Mouse (Mus musculus): Measurements from ENCODE around the gene Pip4k2a.

Pip4k2a gene

GRCm38 (mm10) chr2:18979675-18980074, 18.3 kb downstream of the Pip4k2a start:
- DNase-seq (ENCODE audit: low spot score) = no peak

DNA sequence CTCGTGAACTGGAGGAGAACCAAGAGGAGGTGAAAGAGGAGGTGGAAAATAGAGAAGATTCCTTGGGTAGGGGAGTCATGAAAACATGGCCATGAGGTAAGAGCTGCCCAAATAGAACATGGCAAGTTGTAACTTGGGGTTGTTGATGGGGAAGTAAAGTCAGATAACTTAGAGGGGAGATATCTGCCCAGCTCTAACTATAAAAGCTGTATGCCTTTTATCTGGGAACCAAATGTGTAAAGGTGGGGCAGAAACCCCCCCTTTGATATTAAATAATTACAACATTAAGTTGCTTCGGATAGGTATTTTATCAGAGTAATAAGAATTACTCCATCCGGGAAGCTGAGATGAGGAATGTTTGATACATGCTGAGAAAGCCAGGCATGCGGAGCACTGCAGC, 18.9 kb downstream of the Pip4k2a start:
- no peak for DNase-seq (ENCODE audit: low spot score)

DNA sequence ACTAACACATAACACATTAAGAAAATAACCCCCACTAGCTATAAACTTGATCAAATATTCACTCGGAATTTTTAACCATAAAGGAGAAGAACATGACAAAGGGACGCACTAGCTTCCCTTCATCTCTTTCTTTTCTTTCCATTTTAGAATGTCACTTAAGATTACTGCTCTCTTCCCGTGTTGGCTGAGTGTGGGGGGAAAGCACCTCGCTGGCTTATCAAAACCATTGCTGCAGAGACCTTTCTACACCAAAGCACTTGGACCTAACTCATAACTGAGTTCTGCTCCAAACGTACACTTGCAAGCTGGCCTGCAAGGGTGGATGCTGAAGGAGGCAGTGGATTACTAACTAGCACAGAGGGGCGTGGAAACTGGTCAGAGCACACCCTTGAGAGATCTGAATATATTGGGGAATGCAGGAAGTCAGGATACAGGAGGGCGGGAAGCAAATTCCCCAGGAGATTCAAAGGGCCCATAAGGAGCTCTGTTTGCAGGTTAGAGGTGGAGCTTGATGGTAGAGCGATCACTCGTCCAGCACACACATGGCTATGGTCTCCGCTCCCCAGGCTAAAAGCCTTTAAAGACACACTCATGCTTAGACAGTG, 20.6 kb downstream of the Pip4k2a start:
- DNase-seq (ENCODE audit: low spot score) = no peak

DNA sequence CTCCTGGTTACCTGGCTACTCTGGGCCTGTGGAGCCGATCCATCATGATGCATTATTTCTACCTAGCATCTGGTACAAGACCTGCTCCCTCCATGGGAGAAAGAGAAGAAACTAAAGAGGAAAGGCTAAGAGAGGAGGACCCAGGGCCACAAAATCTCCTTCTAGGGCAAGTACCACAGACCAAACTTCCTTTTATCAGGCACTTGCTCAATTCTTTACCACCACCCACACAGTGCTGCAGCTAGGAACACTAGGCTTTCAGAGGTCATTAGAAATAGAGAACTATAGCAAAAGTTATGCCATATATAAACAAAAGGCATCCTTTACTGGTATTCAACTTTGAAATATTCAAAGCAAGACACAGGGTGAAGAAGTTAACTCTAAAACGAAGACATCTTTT, 21.8 kb downstream of the Pip4k2a start:
- DNase-seq (ENCODE audit: low spot score) = no peak

DNA sequence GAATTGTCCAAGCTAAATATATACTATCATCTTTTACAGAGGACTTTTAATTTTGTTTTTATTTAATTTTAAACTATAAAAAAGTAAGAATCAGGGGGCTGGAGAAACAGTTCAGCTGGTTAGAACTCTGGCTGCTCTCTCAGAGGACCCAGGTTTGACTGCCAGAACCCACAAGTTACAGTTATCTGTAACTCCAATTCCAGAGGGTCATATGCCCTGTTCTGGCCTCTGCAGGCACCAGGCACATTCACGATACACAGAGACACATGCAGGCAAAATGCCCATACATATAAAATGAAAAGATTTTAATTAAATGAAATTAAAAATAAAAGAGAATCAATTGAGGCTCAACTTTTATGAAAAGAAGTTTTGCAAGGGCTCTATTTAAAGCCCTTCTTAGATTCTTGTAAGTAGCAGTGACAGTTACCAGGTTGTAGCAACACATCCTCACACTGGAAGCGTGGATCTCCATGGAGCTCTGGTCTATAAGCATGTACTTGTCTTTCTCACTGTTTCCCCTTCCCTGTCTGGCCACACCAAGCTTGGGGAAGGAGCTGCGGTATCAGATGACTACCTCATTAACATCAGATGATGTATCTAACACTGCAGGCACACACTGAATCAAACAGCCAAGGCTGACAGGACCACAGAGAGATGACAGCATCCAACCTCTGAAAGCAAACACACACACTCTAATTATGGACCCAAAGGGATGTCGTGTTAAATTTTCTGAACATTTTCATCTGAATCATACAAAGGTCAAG, 22.9 kb downstream of the Pip4k2a start:
- DNase-seq (ENCODE audit: low spot score) = no peak

- no peak for DNase-seq (ENCODE audit: low spot score)
These were observed 26.4 kb downstream of the Pip4k2a start for GRCm38 (mm10) chr2:18971564-18971963.

DNA sequence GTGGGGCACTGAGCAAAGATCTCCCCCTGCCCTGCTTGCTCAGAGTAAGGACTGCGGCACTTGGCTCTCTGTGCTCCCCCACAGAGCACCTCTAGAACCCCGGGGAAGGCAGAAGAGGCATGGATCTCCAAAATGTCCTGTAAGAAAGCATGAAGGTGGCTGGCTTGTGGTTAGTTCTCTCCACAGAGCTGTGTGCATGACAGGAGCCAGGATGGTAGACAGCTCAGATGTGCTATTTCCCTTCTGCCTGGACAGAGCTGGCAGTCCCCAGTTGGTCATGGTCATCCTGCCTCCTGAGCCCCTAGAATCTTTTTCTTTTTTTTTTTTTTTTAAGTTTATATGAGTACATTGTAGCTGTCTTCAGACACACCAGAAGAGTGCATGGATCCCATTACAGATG, 27.5 kb downstream of the Pip4k2a start:
- no peak for DNase-seq (ENCODE audit: low spot score)

DNA sequence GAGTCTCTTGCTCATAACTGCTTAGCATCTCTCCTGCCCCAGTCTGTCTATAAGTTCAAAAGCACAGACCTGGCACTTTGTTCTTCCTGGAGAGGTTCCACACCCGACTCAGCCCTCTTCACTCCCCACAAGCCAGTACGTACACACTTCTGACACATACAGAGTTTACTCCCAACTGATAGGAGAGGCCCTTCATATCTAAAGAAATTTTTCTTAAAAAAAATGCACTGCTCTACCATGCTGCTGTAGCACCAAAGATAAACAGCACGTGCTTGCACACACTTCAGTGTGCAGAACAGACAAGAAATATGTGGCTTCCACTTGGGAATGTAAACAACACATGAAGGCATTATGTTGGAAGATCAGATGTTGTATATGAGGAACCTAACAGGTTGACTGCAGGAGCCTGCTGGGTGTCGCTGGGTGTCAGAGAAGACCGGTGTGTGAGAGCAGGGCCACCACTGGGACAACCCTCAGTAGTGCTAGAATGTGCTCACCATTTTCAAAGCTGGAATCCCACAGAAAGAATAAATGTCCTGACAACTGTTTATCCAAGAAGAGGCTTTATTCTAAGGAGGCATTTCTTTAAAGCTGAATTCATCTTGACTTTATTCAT, 28.8 kb downstream of the Pip4k2a start:
- no peak for DNase-seq (ENCODE audit: low spot score)

- no peak for DNase-seq (ENCODE audit: low spot score)
These were observed 30.4 kb downstream of the Pip4k2a start for GRCm38 (mm10) chr2:18967451-18968063.

DNA sequence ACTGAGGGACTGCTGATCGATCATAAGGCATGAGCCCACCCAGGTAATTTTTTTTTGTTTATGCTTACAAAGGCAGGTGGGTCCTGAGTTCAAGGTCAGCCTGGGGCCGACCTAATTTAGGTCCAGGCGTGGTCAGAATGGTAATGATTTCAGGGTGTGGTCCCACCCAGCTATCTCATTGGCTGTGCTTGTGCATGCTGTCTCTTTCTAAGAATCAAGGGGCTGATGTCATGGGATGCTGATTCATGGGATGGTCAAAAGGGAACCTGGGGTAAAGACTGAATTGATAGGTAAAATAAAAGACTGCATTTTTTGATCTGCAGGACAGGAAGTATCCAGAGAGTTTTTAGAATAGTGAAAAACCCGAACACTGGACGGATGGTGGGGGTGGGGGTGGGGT, 31.4 kb downstream of the Pip4k2a start:
- DNase-seq (ENCODE audit: low spot score) = no peak

GRCm38 (mm10) chr2:18965950-18966349, 32.0 kb downstream of the Pip4k2a start:
- DNase-seq (ENCODE audit: low spot score) = no peak

DNA sequence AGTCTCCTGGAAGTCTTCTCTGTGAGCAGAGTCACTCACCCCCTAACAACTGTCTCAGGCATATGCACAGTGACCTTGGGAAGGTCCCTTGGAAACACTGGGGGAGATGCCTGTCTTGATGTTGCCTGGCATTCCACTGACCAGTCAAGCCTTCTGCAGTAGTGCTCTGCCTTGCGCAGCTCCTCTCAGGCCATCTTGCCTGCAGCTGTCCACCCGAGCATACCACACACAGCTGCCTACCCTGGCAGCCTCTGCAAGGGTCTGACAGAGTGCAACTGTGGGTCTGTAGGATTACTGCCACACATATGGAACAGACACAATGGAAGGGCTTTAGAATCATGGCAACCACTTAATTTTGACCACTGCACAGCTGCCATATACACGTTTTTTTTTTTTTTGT, 32.8 kb downstream of the Pip4k2a start:
- no peak for DNase-seq (ENCODE audit: low spot score)

- DNase-seq (ENCODE audit: low spot score) = no peak
These were observed 34.5 kb downstream of the Pip4k2a start for GRCm38 (mm10) chr2:18963286-18964040.

DNA sequence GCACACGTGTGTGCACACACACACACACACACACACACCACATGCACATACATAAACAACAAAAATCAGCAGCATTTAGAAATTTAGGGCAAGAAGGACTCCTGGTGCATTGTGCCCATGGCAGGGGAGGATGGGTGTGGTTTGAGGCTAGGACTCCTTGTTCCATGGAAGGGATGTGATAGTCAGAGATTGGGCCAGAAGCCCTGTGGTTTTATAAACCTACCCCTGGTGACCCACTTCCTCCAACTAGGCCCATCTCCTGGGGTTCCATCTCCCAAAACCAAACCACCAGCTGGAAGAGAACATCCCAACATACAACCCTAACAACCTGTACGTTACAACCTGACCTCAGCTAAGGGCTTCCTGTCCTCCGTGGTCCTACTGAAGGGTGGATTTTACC, 35.4 kb downstream of the Pip4k2a start:
- no peak for DNase-seq (ENCODE audit: low spot score)

- DNase-seq (ENCODE audit: low spot score) = no peak
These were observed 37.5 kb downstream of the Pip4k2a start for GRCm38 (mm10) chr2:18960376-18960973.

DNA sequence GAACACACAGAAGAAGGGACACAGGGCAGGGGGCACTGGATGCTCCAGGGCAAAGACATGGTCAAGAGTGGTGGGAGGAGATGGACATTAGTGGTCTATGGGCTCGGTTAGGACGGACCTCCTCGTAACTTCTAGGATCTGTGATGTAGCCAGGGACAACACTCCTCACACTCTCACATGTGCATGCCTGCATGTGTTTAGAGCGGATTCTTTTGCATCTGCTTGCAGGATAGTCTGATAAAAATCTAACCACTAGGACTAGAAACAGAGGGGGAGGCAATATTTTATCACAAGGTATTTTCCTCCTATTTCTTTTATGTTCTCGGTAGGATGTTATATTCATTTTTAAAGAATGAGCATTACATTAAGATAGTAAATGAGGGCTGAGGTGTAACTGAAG, 38.4 kb downstream of the Pip4k2a start:
- DNase-seq (ENCODE audit: low spot score) = no peak

- no peak for DNase-seq (ENCODE audit: low spot score)
These were observed 38.9 kb downstream of the Pip4k2a start for GRCm38 (mm10) chr2:18959008-18959407.

GRCm38 (mm10) chr2:18958501-18958900, 39.4 kb downstream of the Pip4k2a start:
- DNase-seq (ENCODE audit: low spot score) = no peak

- DNase-seq (ENCODE audit: low spot score) = no peak
These were observed 39.9 kb downstream of the Pip4k2a start for GRCm38 (mm10) chr2:18958044-18958443.

- no peak for DNase-seq (ENCODE audit: low spot score)
These were observed 40.5 kb downstream of the Pip4k2a start for GRCm38 (mm10) chr2:18957459-18957858.

DNA sequence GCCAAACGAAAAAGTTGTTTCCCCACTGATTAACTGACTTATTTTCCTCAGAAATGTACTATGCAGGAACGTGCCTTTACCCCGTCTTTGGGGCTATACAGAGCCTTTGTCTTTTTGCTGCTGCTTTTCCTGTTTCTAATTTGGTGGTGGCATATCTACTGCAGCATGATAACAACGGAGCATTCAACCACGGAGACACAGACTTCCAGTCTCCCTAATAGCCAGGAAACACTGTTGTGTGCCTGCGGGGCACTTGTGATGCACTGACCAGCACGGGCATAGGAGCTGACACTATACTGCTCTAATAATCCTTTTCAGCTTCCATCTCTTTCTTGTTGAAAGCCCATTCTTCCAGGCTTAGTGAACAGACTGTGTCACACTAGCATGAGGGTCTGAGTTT, 41.0 kb downstream of the Pip4k2a start:
- DNase-seq (ENCODE audit: low spot score) = no peak

GRCm38 (mm10) chr2:18956424-18956823, 41.5 kb downstream of the Pip4k2a start:
- DNase-seq (ENCODE audit: low spot score) = no peak

Data from testis, postnatal 10 days (tissue).